Mouse (Mus musculus) cerebellum, adult 2 months (tissue): ENCODE data around the gene 2300009A05Rik.
A peak's percentile ranks its signal among the peaks of the same experiment; 100 is the strongest.

Source experiments
- CTCF ChIP-seq: fragments of 200-500 bp; IDR thresholded peaks from 2 replicates; pipeline ENCODE4 v1.5.1; 2011; ENCODE audit warnings: low read depth, mild to moderate bottlenecking, control low read depth, low read length, moderate library complexity, borderline replicate concordance; ENCODE audit not compliant: insufficient read depth
- POLR2A ChIP-seq: fragments of 200-500 bp; IDR thresholded peaks from 2 replicates; pipeline ENCODE4 v1.6.1; 2011; ENCODE audit warnings: low read length, control low read depth, borderline replicate concordance; ENCODE audit not compliant: insufficient read depth

GRCm38 (mm10) chr9:63377270-63378142 lies 21.5 kb downstream of the 2300009A05Rik start, which contains the start of gene Map2k5:
- TF ChIP-seq POLR2A (peak; percentile 59; the same call in 1 of the 2 replicates), CTCF (no peak)
